Mouse (Mus musculus): Measurements from ENCODE around the gene Defb11.
"Not testable (repeated sequence)": the region's sequence is repeated elsewhere in the genome, so short reads cannot be mapped to it uniquely, and the experiment has no call there.

Gene Defb11

GRCm38 (mm10) chr8:21906290-21906689 lies at the start of gene Defb11:
Defb11 (minus strand) TSS chr8:21906412.
- not testable (repeated sequence) for DNase-seq (ENCODE audit: low spot score)

GRCm38 (mm10) chr8:21955321-21955720 lies 49.1 kb upstream of the Defb11 start:
- DNase-seq (ENCODE audit: low spot score) = peak; percentile 7

GRCm38 (mm10) chr8:21947311-21948017 lies 41.3 kb upstream of the Defb11 start:
- no peak for DNase-seq (ENCODE audit: low spot score)

- no peak for DNase-seq (ENCODE audit: low spot score)
These were observed 40.2 kb upstream of the Defb11 start, which contains the start of gene Defb13 for GRCm38 (mm10) chr8:21946462-21946861. Defb13 (plus strand) TSS chr8:21946762.

- DNase-seq (ENCODE audit: low spot score) = not testable (repeated sequence)
These were observed 31.8 kb upstream of the Defb11 start, which contains the start of gene Defb35 for GRCm38 (mm10) chr8:21938052-21938451. Defb35 (plus strand) TSS chr8:21938352.

- no peak for DNase-seq (ENCODE audit: low spot score)
These were observed 26.4 kb upstream of the Defb11 start, which contains the start of gene Defb15 for GRCm38 (mm10) chr8:21932610-21933009. Defb15 (minus strand) TSS chr8:21932710.

- DNase-seq (ENCODE audit: low spot score) = not testable (repeated sequence)
These were observed 24.5 kb upstream of the Defb11 start for GRCm38 (mm10) chr8:21930754-21931153.

- DNase-seq (ENCODE audit: low spot score) = no peak
These were observed 9.4 kb upstream of the Defb11 start for GRCm38 (mm10) chr8:21915625-21916024.

GRCm38 (mm10) chr8:21912554-21912953 lies 6.3 kb upstream of the Defb11 start:
- DNase-seq (ENCODE audit: low spot score) = no peak

- no peak for DNase-seq (ENCODE audit: low spot score)
These were observed 5.7 kb upstream of the Defb11 start for GRCm38 (mm10) chr8:21911931-21912330.

- DNase-seq (ENCODE audit: low spot score) = not testable (repeated sequence)
These were observed 20.9 kb downstream of the Defb11 start, which contains the start of gene Defb9 for GRCm38 (mm10) chr8:21885321-21885720. Defb9 (minus strand) TSS chr8:21885421.

GRCm38 (mm10) chr8:21858586-21858985 lies 47.6 kb downstream of the Defb11 start, which contains the start of gene Defb10:
Defb10 (plus strand) TSS chr8:21858901.
- not testable (repeated sequence) for DNase-seq (ENCODE audit: low spot score)
